Mouse (Mus musculus) heart, adult 2 months (tissue): ENCODE data around the gene Ddrgk1.

Experiments used
- CTCF ChIP-seq: fragments of 200-600 bp; IDR thresholded peaks from 2 replicates; pipeline ENCODE4 v1.8.1; 2022; ENCODE audit warnings: antibody characterized with exemption, mild to moderate bottlenecking, moderate library complexity
- EP300 ChIP-seq: fragments of 200-500 bp; IDR thresholded peaks from 2 replicates; pipeline ENCODE4 v1.6.1; 2011; ENCODE audit warnings: low read depth, low read length, control low read depth; ENCODE audit not compliant: insufficient read depth
- POLR2A ChIP-seq: fragments of 200-500 bp; IDR thresholded peaks from 2 replicates; pipeline ENCODE4 v1.6.1; 2011; ENCODE audit warnings: mild to moderate bottlenecking, low read depth, low read length, control low read depth; ENCODE audit not compliant: insufficient read depth

- peak; percentile 36 for TF ChIP-seq CTCF
- TF ChIP-seq POLR2A, result no peak
- no peak for TF ChIP-seq EP300
Measured at GRCm38 (mm10) chr2:130628424-130628823, 36.0 kb downstream of the Ddrgk1 start.
